Mouse (Mus musculus): ENCODE measurements around the gene Gm45808. TPM values are rescaled to one million over a fixed set of nuclear protein-coding genes. Genes with fewer than 3 reads are reported as not detected.

Gene Gm45808
- polyA plus RNA-seq, 1 experiment: 0.81 TPM

- no peak overlapping the region for H3K27ac ChIP-seq (ENCODE audit: control insufficient read depth, insufficient read depth, low read depth, low read length)
- no peak overlapping the region for H3K4me3 ChIP-seq (ENCODE audit: control insufficient read depth, low read depth, low read length)
- no peak for TF ChIP-seq CTCF (IDR thresholded peaks at IDR 0.05; ENCODE audit: control insufficient read depth, insufficient read depth, insufficient replicate concordance, low read depth, low read length)
- no peak for TF ChIP-seq POLR2A (IDR thresholded peaks at IDR 0.05; ENCODE audit: control insufficient read depth, low read depth, low read length)
- peaks cover 14% of the 10 kb centered on the region for H3K4me1 ChIP-seq (ENCODE audit: control insufficient read depth, insufficient read depth, low read length)
- H3K27me3 ChIP-seq (ENCODE audit: control insufficient read depth, insufficient read depth, low read length): no peaks in the 10 kb centered on the region
- no peaks in the 10 kb centered on the region for H3K36me3 ChIP-seq (ENCODE audit: control insufficient read depth, insufficient read depth, low read length)
Measured at GRCm38 (mm10) chr7:45508561-45508960, 21.9 kb upstream of the Gm45808 start.

GRCm38 (mm10) chr7:45507583-45507982, 21.0 kb upstream of the Gm45808 start:
- H3K36me3 ChIP-seq (ENCODE audit: control insufficient read depth, insufficient read depth, low read length): no peaks in the 10 kb centered on the region
- H3K4me3 ChIP-seq (ENCODE audit: control insufficient read depth, low read depth, low read length): no peak overlapping the region
- no peak for TF ChIP-seq POLR2A (IDR thresholded peaks at IDR 0.05; ENCODE audit: control insufficient read depth, low read depth, low read length)
- TF ChIP-seq CTCF (IDR thresholded peaks at IDR 0.05; ENCODE audit: control insufficient read depth, insufficient read depth, insufficient replicate concordance, low read depth, low read length): no peak
- no peaks in the 10 kb centered on the region for H3K27me3 ChIP-seq (ENCODE audit: control insufficient read depth, insufficient read depth, low read length)
- H3K4me1 ChIP-seq (ENCODE audit: control insufficient read depth, insufficient read depth, low read length): peaks cover 14% of the 10 kb centered on the region
- H3K27ac ChIP-seq (ENCODE audit: control insufficient read depth, insufficient read depth, low read depth, low read length): no peak overlapping the region

- H3K4me1 ChIP-seq (ENCODE audit: control insufficient read depth, insufficient read depth, low read length): no peaks in the 10 kb centered on the region
- H3K4me3 ChIP-seq (ENCODE audit: control insufficient read depth, low read depth, low read length): no peak overlapping the region
- H3K27ac ChIP-seq (ENCODE audit: control insufficient read depth, insufficient read depth, low read depth, low read length): no peak overlapping the region
- H3K36me3 ChIP-seq (ENCODE audit: control insufficient read depth, insufficient read depth, low read length): no peaks in the 10 kb centered on the region
- TF ChIP-seq POLR2A (IDR thresholded peaks at IDR 0.05; ENCODE audit: control insufficient read depth, low read depth, low read length) (no peak), CTCF (IDR thresholded peaks at IDR 0.05; ENCODE audit: control insufficient read depth, insufficient read depth, insufficient replicate concordance, low read depth, low read length) (no peak)
- no peaks in the 10 kb centered on the region for H3K27me3 ChIP-seq (ENCODE audit: control insufficient read depth, insufficient read depth, low read length)
Measured at GRCm38 (mm10) chr7:45498427-45498826, 11.8 kb upstream of the Gm45808 start.

- H3K4me3 ChIP-seq (ENCODE audit: control insufficient read depth, low read depth, low read length): no peak overlapping the region
- H3K27me3 ChIP-seq (ENCODE audit: control insufficient read depth, insufficient read depth, low read length): no peaks in the 10 kb centered on the region
- no peak overlapping the region for H3K27ac ChIP-seq (ENCODE audit: control insufficient read depth, insufficient read depth, low read depth, low read length)
- TF ChIP-seq POLR2A (IDR thresholded peaks at IDR 0.05; ENCODE audit: control insufficient read depth, low read depth, low read length): no peak
- TF ChIP-seq CTCF (IDR thresholded peaks at IDR 0.05; ENCODE audit: control insufficient read depth, insufficient read depth, insufficient replicate concordance, low read depth, low read length): no peak
- no peaks in the 10 kb centered on the region for H3K4me1 ChIP-seq (ENCODE audit: control insufficient read depth, insufficient read depth, low read length)
- H3K36me3 ChIP-seq (ENCODE audit: control insufficient read depth, insufficient read depth, low read length): no peaks in the 10 kb centered on the region
Measured at GRCm38 (mm10) chr7:45494548-45494947, 7.9 kb upstream of the Gm45808 start.

DNA sequence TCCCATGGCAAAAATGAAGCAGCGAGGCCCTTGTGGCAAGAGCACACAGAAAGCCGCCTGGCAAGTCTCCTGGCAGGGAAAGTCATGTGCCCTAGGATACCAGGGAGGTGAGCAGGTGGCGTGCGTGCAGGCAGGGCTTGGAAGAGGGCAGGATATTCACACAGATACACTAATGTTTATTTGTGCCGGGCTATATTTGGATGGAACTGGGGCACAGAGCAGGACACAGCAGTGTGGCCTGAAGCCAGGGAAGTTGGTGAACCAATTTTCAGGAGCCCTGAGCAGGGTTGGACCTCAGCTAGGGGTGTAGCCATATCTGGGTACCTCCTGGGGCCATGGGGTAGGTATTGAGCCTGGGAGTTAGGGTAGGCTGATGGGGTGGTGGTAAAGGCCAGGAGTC, 6.3 kb upstream of the Gm45808 start:
- peaks cover 2% of the 10 kb centered on the region for H3K4me1 ChIP-seq (ENCODE audit: control insufficient read depth, insufficient read depth, low read length)
- no peaks in the 10 kb centered on the region for H3K36me3 ChIP-seq (ENCODE audit: control insufficient read depth, insufficient read depth, low read length)
- H3K4me3 ChIP-seq (ENCODE audit: control insufficient read depth, low read depth, low read length): no peak overlapping the region
- no peak overlapping the region for H3K27ac ChIP-seq (ENCODE audit: control insufficient read depth, insufficient read depth, low read depth, low read length)
- H3K27me3 ChIP-seq (ENCODE audit: control insufficient read depth, insufficient read depth, low read length): no peaks in the 10 kb centered on the region
- no peak for TF ChIP-seq POLR2A (IDR thresholded peaks at IDR 0.05; ENCODE audit: control insufficient read depth, low read depth, low read length)
- TF ChIP-seq CTCF (IDR thresholded peaks at IDR 0.05; ENCODE audit: control insufficient read depth, insufficient read depth, insufficient replicate concordance, low read depth, low read length): no peak

- no peak overlapping the region for H3K4me3 ChIP-seq (ENCODE audit: control insufficient read depth, low read depth, low read length)
- H3K27me3 ChIP-seq (ENCODE audit: control insufficient read depth, insufficient read depth, low read length): no peaks in the 10 kb centered on the region
- H3K27ac ChIP-seq (ENCODE audit: control insufficient read depth, insufficient read depth, low read depth, low read length): no peak overlapping the region
- peaks cover 2% of the 10 kb centered on the region for H3K4me1 ChIP-seq (ENCODE audit: control insufficient read depth, insufficient read depth, low read length)
- no peaks in the 10 kb centered on the region for H3K36me3 ChIP-seq (ENCODE audit: control insufficient read depth, insufficient read depth, low read length)
- TF ChIP-seq CTCF (IDR thresholded peaks at IDR 0.05; ENCODE audit: control insufficient read depth, insufficient read depth, insufficient replicate concordance, low read depth, low read length) (no peak), POLR2A (IDR thresholded peaks at IDR 0.05; ENCODE audit: control insufficient read depth, low read depth, low read length) (no peak)
Measured at GRCm38 (mm10) chr7:45492225-45492844, 5.7 kb upstream of the Gm45808 start.

DNA sequence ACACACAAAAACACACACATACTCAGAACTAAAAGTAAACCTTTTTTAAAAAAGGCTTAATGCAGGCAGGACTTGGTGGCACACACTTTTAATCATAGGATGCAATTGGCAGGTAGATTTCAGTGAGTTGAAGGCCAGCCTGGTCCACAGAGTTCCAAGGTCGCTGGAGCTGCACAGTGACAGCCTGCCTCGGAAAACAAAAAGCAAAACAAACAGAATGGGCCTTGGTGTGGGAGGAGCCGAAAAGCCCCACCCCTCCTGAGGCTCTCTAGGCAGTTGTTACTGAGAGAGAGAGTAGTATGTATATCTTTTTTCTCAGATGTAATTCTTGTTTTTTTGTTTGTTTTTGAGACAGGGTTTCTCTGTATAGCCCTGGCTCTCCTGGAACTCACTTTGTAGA, 4.7 kb upstream of the Gm45808 start:
- no peak overlapping the region for H3K4me3 ChIP-seq (ENCODE audit: control insufficient read depth, low read depth, low read length)
- H3K27ac ChIP-seq (ENCODE audit: control insufficient read depth, insufficient read depth, low read depth, low read length): no peak overlapping the region
- TF ChIP-seq CTCF (IDR thresholded peaks at IDR 0.05; ENCODE audit: control insufficient read depth, insufficient read depth, insufficient replicate concordance, low read depth, low read length): no peak
- no peak for TF ChIP-seq POLR2A (IDR thresholded peaks at IDR 0.05; ENCODE audit: control insufficient read depth, low read depth, low read length)

More for the DNA sequence above, 4.7 kb upstream of the Gm45808 start:
- peaks cover 2% of the 10 kb centered on the region for H3K4me1 ChIP-seq (ENCODE audit: control insufficient read depth, insufficient read depth, low read length)
- no peaks in the 10 kb centered on the region for H3K36me3 ChIP-seq (ENCODE audit: control insufficient read depth, insufficient read depth, low read length)
- H3K27me3 ChIP-seq (ENCODE audit: control insufficient read depth, insufficient read depth, low read length): no peaks in the 10 kb centered on the region
